Mouse (Mus musculus): ENCODE results near the gene Slc26a5. TPM values are rescaled to one million over a fixed set of nuclear protein-coding genes. Genes with fewer than 3 reads are reported as not detected.

Slc26a5 gene
- polyA plus RNA-seq, 1 experiment from 2014 or later, result not detected

- Histone ChIP-seq H3K36me3 (ENCODE audit: control insufficient read depth, insufficient read depth) (peaks cover 2% of the 10 kb centered on the region), H3K4me3 (ENCODE audit: low read depth, low read length) (no peak overlapping the region), H3K4me2 (ENCODE audit: low read depth, low read length) (no peak overlapping the region), H3K9me3 (replicated peaks; ENCODE audit: control insufficient read depth, low read length) (no peaks in the 10 kb centered on the region), H3K27me3 (ENCODE audit: control insufficient read depth, insufficient read depth, low read depth, low read length) (no peaks in the 10 kb centered on the region), H3K27ac (ENCODE audit: low read length) (no peak overlapping the region), H3K9ac (ENCODE audit: low read depth, low read length) (no peak overlapping the region), H3K4me1 (ENCODE audit: control insufficient read depth, low read depth, low read length) (peaks cover 14% of the 10 kb centered on the region)
- WGBS (ENCODE audit: insufficient replicate concordance), result 60% methylated on average over 5 of the region's 5 CpGs
- no peak for ATAC-seq (ENCODE audit: low read depth)
These were observed 76.3 kb downstream of the Slc26a5 start for GRCm38 (mm10) chr5:21789061-21789460.

DNA sequence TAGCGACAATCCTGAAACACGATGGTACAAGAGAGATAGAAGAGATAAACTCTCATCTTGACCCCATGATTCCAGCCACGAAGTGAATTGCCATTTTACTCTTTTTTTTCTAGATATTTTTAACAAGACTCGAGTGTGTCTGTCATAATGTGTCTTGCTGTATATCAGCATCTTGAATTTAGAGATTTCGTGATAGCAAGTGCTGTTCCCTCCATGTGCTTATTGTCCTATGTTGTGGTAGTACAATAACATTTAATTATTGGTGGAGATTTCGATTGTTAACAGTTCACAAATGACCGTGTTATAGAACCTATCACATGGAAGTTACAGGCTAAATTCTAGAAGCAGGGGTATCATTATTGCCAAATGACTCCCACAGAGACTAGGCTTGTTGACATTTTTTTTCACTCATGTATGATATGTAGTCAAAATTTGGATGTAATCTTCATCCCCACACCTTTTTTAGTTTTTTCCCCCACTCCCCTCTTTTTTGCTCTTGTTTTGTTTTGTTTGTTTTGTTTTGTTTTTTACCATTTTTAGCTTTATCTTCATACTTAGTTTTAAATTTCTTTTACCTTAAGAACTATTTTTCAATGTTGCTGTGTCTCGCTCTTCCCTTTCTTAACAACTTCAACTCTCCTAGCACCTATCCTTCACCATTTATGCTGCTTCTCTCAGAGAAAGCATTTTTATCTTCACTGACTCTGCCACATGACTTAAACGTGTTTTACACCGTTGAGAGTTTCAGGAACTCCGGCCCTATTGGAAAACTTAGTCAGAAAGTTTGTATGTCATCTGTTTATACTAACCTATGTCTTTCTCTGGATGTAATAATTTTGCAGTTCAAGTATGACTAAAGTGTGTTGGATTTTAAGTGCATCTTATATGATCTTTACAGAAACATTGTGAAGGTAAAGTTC, 78.0 kb downstream of the Slc26a5 start:
- H3K27me3 ChIP-seq (ENCODE audit: control insufficient read depth, insufficient read depth, low read depth, low read length), result no peaks in the 10 kb centered on the region
- H3K9ac ChIP-seq (ENCODE audit: low read depth, low read length), result peak overlapping the region; percentile 97
- peak overlapping the region; percentile 91 for H3K27ac ChIP-seq (ENCODE audit: low read length)
- H3K4me1 ChIP-seq (ENCODE audit: control insufficient read depth, low read depth, low read length), result peaks cover 14% of the 10 kb centered on the region
- ATAC-seq (ENCODE audit: low read depth), result no peak
- H3K4me2 ChIP-seq (ENCODE audit: low read depth, low read length), result peak overlapping the region; percentile 86
- no peaks in the 10 kb centered on the region for H3K9me3 ChIP-seq (replicated peaks; ENCODE audit: control insufficient read depth, low read length)
- peak overlapping the region; percentile 98 for H3K4me3 ChIP-seq (ENCODE audit: low read depth, low read length)
- 21% methylated on average over 11 of the region's 11 CpGs for WGBS (ENCODE audit: insufficient replicate concordance)
- peaks cover 5% of the 10 kb centered on the region for H3K36me3 ChIP-seq (ENCODE audit: control insufficient read depth, insufficient read depth)

- H3K9me3 ChIP-seq (replicated peaks; ENCODE audit: control insufficient read depth, low read length), result no peaks in the 10 kb centered on the region
- peak overlapping the region; percentile 97 for H3K9ac ChIP-seq (ENCODE audit: low read depth, low read length)
- no peaks in the 10 kb centered on the region for H3K27me3 ChIP-seq (ENCODE audit: control insufficient read depth, insufficient read depth, low read depth, low read length)
- H3K27ac ChIP-seq (ENCODE audit: low read length), result peak overlapping the region; percentile 91
- H3K36me3 ChIP-seq (ENCODE audit: control insufficient read depth, insufficient read depth), result peaks cover 12% of the 10 kb centered on the region
- 2% methylated on average over 51 of the region's 51 CpGs for WGBS (ENCODE audit: insufficient replicate concordance)
- H3K4me3 ChIP-seq (ENCODE audit: low read depth, low read length), result peak overlapping the region; percentile 98
- H3K4me2 ChIP-seq (ENCODE audit: low read depth, low read length), result peak overlapping the region; percentile 86
- peak; percentile 82 for ATAC-seq (ENCODE audit: low read depth)
- peaks cover 14% of the 10 kb centered on the region for H3K4me1 ChIP-seq (ENCODE audit: control insufficient read depth, low read depth, low read length)
These were observed 78.9 kb downstream of the Slc26a5 start for GRCm38 (mm10) chr5:21786258-21787185.

DNA sequence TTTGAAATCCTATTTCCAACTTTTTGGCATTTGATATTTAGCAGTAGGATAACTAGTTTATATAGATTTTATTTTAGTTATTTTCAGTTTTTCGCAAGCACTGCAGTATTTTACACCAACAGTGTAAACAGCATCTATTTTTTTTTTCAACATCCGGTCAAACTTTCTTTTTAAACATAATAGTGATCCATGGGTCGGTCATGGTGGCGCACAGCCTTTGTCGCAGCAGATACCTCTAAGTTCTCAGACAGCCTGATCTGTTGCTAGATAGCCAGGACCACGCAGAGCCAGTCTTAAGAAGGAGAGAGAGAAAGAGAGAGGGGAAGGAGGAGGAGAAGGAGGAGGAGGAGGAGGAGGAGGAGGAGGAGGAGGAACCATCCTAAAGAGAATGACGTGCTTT, 79.6 kb downstream of the Slc26a5 start:
- peak overlapping the region; percentile 44 for H3K27ac ChIP-seq (ENCODE audit: low read length)
- H3K4me2 ChIP-seq (ENCODE audit: low read depth, low read length), result peak overlapping the region; percentile 86

DNA sequence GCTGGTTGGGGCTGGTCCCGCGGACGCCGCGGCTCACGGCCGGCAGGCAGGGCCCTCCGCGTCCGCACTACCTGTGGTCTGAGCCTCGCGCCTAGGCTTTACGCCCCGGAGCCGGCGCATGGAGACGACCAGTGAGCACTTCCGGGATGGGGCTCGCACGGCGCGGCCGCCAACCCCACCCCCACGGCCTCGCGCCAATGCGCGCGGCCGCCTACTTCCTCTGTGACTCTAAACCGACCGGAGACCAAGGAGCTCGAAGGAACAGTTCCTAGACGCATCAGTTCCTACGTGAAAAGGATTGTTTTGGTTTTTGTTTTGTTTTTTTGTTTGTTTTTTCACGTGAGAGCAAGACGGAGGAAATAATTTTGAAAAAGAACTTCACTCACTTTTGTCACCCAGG, 80.4 kb downstream of the Slc26a5 start, which contains the start of the genes Dnajc2 and Psmc2:
TSS of gene Dnajc2 (minus strand) at position 199 of the 400 bp plus-strand sequence.
TSS of gene Psmc2 (plus strand) at position 231 of the 400 bp plus-strand sequence.
- peak within 1 kb of the TSS; percentile 98 for H3K4me3 ChIP-seq (ENCODE audit: low read depth, low read length)
- H3K36me3 ChIP-seq (ENCODE audit: control insufficient read depth, insufficient read depth), result peaks cover 20% of the 10 kb centered on the region
- H3K27me3 ChIP-seq (ENCODE audit: control insufficient read depth, insufficient read depth, low read depth, low read length), result no peaks in the 10 kb centered on the region
- WGBS (ENCODE audit: insufficient replicate concordance), result under 1% methylated on average over 37 of the region's 37 CpGs
- H3K27ac ChIP-seq (ENCODE audit: low read length), result peak within 1 kb of the TSS; percentile 91
- peak; percentile 94 for ATAC-seq (ENCODE audit: low read depth)
- peaks cover 14% of the 10 kb centered on the region for H3K4me1 ChIP-seq (ENCODE audit: control insufficient read depth, low read depth, low read length)
- no peaks in the 10 kb centered on the region for H3K9me3 ChIP-seq (replicated peaks; ENCODE audit: control insufficient read depth, low read length)
- peak within 1 kb of the TSS; percentile 88 for H3K9ac ChIP-seq (ENCODE audit: low read depth, low read length)
- H3K4me2 ChIP-seq (ENCODE audit: low read depth, low read length), result peak within 1 kb of the TSS; percentile 99

More for the DNA sequence above, 79.6 kb downstream of the Slc26a5 start:
- Histone ChIP-seq H3K4me1 (ENCODE audit: control insufficient read depth, low read depth, low read length) (peaks cover 14% of the 10 kb centered on the region), H3K4me3 (ENCODE audit: low read depth, low read length) (peak overlapping the region; percentile 98), H3K36me3 (ENCODE audit: control insufficient read depth, insufficient read depth) (peaks cover 19% of the 10 kb centered on the region), H3K9me3 (replicated peaks; ENCODE audit: control insufficient read depth, low read length) (no peaks in the 10 kb centered on the region), H3K27me3 (ENCODE audit: control insufficient read depth, insufficient read depth, low read depth, low read length) (no peaks in the 10 kb centered on the region), H3K9ac (ENCODE audit: low read depth, low read length) (no peak overlapping the region)
- ATAC-seq (ENCODE audit: low read depth), result no peak
- 60% methylated on average over 7 of the region's 7 CpGs for WGBS (ENCODE audit: insufficient replicate concordance)

GRCm38 (mm10) chr5:21784161-21785052, 81.0 kb downstream of the Slc26a5 start:
- H3K9ac ChIP-seq (ENCODE audit: low read depth, low read length), result peak overlapping the region; percentile 88
- peak overlapping the region; percentile 66 for H3K27ac ChIP-seq (ENCODE audit: low read length)
- H3K4me2 ChIP-seq (ENCODE audit: low read depth, low read length), result peak overlapping the region; percentile 99
- H3K36me3 ChIP-seq (ENCODE audit: control insufficient read depth, insufficient read depth), result peaks cover 20% of the 10 kb centered on the region
- peaks cover 14% of the 10 kb centered on the region for H3K4me1 ChIP-seq (ENCODE audit: control insufficient read depth, low read depth, low read length)
- H3K9me3 ChIP-seq (replicated peaks; ENCODE audit: control insufficient read depth, low read length), result no peaks in the 10 kb centered on the region
- peak overlapping the region; percentile 96 for H3K4me3 ChIP-seq (ENCODE audit: low read depth, low read length)
- under 1% methylated on average over 51 of the region's 51 CpGs for WGBS (ENCODE audit: insufficient replicate concordance)
- H3K27me3 ChIP-seq (ENCODE audit: control insufficient read depth, insufficient read depth, low read depth, low read length), result no peaks in the 10 kb centered on the region
- peak; percentile 5; the same call in 1 of the 2 replicates for ATAC-seq (ENCODE audit: low read depth)

DNA sequence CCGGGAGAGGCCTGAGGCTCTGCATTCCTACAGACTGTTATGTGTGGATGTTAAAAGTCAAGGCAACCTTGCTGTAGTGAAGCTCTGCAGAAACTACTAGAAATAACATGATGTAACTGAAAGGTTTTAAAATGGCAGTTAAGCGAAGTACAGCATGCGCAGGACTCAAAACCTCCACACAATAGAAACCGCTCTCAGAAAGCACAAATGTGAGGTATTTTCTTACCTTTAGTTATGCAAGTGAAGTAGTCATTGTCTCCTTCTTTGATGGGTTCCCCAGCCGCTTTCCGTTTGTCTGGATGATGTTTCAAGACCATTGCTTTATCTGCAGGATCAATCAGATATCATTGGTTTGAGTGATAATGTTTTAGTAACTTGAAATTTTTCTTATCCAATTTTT, 88.9 kb downstream of the Slc26a5 start:
- no peak overlapping the region for H3K9ac ChIP-seq (ENCODE audit: low read depth, low read length)
- H3K4me2 ChIP-seq (ENCODE audit: low read depth, low read length), result no peak overlapping the region
- H3K27me3 ChIP-seq (ENCODE audit: control insufficient read depth, insufficient read depth, low read depth, low read length), result no peaks in the 10 kb centered on the region
- no peaks in the 10 kb centered on the region for H3K4me1 ChIP-seq (ENCODE audit: control insufficient read depth, low read depth, low read length)
- H3K27ac ChIP-seq (ENCODE audit: low read length), result no peak overlapping the region
- WGBS (ENCODE audit: insufficient replicate concordance), result 86% methylated on average over 6 of the region's 6 CpGs
- H3K36me3 ChIP-seq (ENCODE audit: control insufficient read depth, insufficient read depth), result peaks cover 18% of the 10 kb centered on the region
- no peaks in the 10 kb centered on the region for H3K9me3 ChIP-seq (replicated peaks; ENCODE audit: control insufficient read depth, low read length)
- no peak for ATAC-seq (ENCODE audit: low read depth)
- H3K4me3 ChIP-seq (ENCODE audit: low read depth, low read length), result no peak overlapping the region

GRCm38 (mm10) chr5:21769841-21770240, 95.6 kb downstream of the Slc26a5 start:
- no peak overlapping the region for H3K9ac ChIP-seq (ENCODE audit: low read depth, low read length)
- no peak overlapping the region for H3K4me2 ChIP-seq (ENCODE audit: low read depth, low read length)
- peaks cover 32% of the 10 kb centered on the region for H3K36me3 ChIP-seq (ENCODE audit: control insufficient read depth, insufficient read depth)
- WGBS (ENCODE audit: insufficient replicate concordance), result 86% methylated on average over 6 of the region's 6 CpGs
- no peaks in the 10 kb centered on the region for H3K9me3 ChIP-seq (replicated peaks; ENCODE audit: control insufficient read depth, low read length)
- H3K4me3 ChIP-seq (ENCODE audit: low read depth, low read length), result no peak overlapping the region
- no peaks in the 10 kb centered on the region for H3K27me3 ChIP-seq (ENCODE audit: control insufficient read depth, insufficient read depth, low read depth, low read length)
- no peaks in the 10 kb centered on the region for H3K4me1 ChIP-seq (ENCODE audit: control insufficient read depth, low read depth, low read length)
- no peak for ATAC-seq (ENCODE audit: low read depth)
- no peak overlapping the region for H3K27ac ChIP-seq (ENCODE audit: low read length)

Measured in liver, embryonic 16.5 days (tissue).